Mouse (Mus musculus) retina, embryonic 14.5 days (tissue): ENCODE measurements around the gene Taf7l.
A peak's percentile ranks its signal among the peaks of the same experiment; 100 is the strongest.

Source experiments
- DNase-seq: peaks from one replicate; pipeline ENCODE4 v3.0.0-alpha.2; 2015; ENCODE audit warnings: low spot score

The Taf7l gene

DNA sequence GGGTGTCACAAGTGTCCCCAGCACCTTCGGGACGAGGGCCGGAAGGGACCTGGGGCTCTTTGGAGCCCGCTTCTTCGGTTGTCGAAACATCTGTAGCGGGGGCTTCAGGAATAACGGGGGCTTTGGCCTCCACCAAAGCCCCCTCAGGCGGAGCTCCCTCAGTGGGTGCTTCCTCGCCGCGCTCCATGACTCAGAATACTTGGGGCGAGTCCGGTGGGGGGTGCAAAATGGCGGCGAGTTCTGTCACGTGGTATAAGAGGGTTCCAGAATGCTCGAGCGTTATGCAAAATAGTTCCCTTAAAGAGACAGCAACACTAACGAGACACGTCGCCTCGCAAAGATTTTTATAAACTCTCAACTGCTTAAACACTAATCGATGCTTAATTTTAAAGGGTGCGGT lies at the start of gene Taf7l:
Gene Taf7l, minus strand, starts transcription at position 201 of the 400 bp plus-strand sequence.
- no peak for DNase-seq

DNA sequence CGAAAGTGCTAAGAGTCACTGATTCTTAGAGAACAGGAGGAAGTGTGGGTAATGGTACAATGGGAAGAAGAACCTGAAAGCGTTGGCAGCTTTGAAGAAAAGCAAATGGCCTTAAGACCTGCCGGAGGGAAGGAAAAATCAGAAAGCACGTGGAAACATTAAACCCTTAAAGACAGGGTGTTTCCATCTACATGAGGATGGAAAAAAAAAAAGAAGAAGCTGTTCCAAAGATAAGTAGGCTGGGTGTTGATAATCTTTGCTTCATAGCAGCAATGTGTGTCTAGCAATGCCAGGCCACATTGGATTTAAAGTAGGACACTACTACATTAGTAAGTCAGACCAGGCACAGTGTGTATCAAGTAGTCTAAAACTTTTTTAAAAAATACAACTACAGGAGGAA lies 49.0 kb upstream of the Taf7l start:
- DNase-seq: no peak

DNA sequence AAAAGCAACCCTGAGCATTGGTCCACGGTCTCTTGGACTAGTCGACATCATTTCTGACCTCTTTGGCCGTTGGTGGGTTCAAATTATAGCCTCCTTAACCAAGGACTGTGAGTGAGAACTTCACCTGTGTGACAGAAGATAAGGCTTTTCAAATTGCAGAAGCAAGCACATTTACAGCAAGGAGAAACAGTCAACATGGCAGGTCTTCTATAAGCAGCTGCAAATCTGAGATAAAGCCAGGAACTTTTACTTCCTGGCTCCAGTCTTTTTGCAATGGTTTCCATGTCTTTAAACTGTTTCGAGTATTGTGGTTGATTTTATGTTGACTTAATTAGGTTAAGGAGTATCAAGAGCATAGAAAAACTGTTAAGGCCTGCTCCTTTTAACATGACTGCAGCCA lies 47.5 kb upstream of the Taf7l start:
- no peak for DNase-seq

DNA sequence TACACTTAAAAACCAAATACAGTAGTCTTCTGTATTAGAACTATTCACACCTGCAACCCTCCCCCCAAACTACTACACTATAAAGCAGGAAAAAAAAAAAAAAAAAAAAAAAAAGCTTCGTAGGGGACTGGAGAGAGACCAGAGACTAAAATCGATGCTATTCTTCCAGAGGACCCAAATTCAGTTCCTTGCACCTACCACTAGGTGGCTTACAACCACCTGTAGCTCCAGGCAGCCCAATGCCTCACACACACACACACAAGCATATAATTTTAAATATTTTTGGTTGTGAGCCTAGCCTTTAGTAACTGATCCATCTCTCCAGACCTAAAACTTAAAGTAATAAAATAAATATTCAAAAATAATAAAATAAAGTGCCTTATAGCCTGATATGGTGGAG lies 33.2 kb upstream of the Taf7l start:
- DNase-seq: peak; percentile 21

DNA sequence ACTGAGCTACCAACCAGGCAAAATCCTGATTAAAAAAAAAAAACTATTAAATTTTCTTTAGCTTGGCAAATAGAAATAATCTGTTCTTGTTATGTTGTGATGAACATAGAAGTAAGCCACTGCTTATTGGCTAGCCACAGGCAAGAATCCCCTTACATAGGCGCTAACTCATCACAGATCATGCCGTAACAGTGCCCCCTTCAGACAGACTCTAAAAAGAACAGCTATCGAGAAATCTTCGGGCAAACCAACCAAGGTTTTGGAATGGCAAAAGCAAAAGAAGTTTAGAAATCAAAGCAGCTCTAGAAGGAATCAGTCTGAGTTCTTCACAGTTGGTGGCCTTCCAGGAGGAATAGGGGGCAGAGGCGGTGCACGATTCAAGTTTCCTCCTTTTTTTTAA lies 31.7 kb upstream of the Taf7l start:
- DNase-seq: no peak

DNA sequence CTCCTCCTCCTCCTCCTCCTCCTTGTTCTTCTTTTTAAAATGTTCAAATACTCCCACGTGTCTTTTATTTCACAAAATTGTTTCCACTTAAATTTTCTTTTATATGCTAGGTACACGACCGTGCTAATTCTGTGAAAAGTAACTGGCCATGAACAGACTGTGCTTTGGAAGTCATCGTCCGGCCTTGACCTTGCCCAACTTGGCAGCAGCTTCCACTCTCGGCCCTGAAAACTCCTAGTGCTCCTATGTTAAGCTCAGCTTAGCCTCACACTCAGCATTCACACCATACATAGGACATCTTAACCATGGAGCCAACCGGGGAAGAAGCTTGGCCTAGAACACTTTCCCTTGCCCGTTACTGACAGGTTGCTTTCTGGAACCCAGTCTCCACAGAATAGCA lies 24.4 kb upstream of the Taf7l start:
- DNase-seq: no peak

DNA sequence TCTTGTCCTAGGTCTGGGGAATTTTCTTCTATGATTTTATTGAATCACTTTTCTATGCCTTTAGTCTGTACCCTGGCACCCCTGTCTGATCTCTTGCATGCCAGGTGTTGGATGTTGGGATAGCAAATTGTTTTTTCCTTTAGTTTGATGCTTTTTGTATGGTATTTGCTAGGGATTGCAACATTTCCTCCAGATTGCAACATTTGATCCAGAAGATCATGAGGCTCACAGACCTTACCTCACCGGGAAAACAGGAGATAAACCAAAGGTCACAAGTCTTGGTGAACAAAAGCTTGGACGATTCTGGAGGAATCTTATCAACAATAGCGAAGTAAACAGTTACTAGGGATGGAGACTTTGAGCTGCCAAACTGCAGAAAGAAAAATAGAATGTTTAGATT lies 5.4 kb upstream of the Taf7l start:
- no peak for DNase-seq

DNA sequence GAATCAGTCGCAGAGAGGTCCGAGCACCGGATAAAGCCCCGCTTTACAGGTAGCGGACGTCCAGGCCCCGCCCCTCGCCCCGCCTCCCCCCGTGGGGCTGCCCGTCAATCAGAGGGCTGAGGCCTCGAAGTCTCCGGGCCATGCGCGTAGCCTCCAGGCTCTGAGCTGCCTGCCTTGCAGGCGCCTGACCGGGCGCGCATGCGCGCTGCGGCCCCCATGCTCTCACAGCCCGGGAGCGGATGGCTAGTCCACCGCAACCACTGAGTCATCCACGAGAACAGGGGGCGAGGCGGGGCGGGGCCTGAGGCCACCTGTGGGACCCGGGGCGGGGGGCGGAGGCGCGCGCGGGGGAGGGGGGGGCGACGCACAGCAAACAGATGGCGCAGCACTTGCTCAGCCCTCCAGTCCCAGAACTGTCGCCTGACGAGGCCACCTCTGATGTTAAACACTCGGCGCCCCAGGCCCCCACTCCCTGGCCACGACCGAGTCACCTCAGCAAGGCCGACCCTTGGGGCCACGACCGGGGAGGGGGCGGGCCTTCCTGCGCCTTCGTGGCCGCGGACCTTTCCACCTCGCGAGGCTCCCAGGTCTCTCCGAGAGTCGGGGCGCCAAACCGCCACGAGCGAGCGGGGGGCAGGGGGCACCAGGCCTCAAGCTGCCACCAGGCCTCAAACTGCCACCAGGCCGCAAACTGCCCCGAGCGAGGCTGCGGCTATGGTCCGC lies 1.1 kb downstream of the Taf7l start:
- DNase-seq: no peak

DNA sequence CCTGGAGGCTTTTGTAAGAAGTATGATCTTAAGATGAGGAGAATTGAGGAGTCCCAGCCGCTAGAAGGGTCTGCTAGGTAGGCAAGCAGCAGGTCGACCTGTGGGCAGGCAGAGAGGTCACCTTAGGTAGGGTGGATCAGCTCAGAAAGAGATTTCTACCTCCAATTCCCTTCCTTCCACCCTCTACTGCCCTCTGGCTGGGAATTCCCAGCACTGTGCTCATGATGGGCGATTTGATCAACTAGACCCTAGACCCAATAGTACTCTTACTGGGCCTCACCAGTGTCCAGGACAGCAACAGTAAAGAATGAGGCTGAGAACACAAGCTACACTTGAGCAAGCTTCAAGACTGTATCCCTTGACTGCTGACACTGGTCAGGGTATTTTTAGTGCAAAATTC lies 49.0 kb downstream of the Taf7l start:
- no peak for DNase-seq

DNA sequence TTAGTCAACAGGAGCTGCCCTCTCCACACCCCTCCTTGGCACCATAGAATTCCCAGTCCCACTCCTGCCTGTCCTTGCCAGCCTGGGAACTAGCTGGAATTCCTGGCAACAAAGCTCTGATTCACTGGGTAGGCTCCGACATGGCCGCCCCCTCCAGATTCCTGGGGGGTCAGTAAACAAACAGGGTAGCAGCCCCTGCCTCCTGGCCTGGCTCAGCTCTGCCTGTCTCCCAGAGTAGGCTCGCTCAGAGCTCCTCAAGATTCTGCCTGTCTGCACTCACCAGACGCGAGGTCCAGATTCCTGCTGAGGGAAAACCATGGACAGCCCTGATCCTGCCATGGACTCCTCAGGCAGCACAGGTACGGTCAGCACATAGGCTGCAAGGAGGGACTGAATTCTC lies 49.5 kb downstream of the Taf7l start:
- DNase-seq: no peak

DNA sequence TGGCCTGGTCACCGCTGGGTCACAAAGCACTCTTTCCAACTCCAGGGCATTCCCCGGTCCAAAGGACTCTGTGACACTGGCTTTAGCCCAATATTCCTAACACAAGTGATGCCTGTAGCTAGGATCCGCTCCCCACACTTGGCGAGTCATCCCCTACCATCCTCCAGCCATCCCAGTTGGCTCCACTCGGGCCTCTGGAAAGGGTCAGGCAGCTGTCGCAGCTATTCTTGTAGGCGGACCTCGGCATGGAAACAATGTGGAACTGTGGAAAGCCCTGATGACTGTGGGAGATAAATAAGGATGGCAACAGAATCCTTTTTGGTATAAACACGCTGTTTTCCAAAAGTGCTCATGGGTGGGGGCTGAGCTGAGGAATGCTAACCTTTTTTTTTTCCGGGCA lies 50.5 kb downstream of the Taf7l start:
- no peak for DNase-seq

DNA sequence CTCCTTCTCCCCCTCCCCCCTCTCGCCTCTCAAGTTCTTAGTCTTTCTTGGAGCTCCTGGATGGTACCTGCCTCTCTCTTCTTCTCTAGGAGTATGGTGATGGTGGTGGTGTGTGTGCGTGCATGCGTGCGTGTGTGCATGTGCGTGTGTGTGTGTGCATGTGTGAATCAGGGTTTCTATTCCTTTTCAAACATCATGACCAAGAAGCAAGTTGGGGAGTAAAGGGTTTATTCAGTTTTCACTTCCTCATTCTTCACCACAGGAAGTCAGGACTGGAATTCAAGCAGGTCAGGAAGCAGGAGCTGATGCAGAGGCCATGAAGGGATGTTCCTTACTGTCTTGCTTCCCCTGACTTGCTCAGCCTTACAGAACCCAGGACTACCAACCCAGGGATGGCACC lies 52.0 kb downstream of the Taf7l start:
- DNase-seq: no peak

DNA sequence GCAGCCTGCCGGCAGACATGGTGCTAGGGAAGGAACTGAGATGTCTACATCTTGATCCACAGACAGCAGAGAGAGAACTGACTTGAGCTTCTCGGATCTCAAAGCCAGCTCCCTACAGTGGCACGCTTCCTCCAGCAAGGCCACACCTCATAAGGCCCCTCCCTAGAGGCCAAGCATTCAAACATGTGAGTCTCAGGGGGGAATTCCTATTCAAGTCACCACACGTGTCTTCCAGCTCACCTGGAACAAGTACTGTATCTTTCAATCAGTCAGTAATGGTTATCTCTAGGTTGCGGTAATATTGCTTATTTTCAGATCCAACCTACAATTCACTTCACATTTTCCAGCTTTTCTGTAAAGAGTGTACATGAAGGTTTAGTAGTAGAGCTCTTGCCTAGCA lies 56.2 kb downstream of the Taf7l start:
- DNase-seq: no peak

DNA sequence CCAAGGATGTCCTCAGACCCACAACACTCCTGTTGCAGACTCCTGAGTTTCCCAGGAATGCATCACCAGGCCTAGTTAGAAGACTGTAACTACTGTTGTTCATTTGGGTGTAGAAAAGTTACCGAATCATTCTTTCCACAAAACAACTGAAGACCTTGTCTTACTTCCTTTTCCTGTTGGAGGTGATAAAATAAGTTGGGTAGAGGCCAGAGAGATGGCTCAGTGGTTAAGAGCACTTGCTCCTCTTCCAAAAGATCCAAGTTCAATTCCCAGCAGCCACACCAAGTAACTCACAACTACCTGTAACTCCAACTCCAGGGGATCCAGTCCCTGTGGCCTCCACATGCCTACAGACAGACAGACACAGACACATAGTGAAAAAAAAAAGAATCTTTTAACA lies 64.2 kb downstream of the Taf7l start:
- DNase-seq: no peak
